12 mouse cellular contexts compared by ENCODE assay signal in genomic region chr17:80786061-80786851, GRCm38 (mm10). TPM values are rescaled to one million over a fixed set of nuclear protein-coding genes. Genes with fewer than 3 reads are reported as not detected.
DNase-seq lines count a peak whose midpoint lies in the region; ATAC-seq lines count a peak whose summit lies in the region.
"Had no signal": no experiment of that assay in that cellular context is flagged by ENCODE, and none has a peak within 500 bp of the region (broad histone marks: within the 10 kb centered on the region; RNA-seq: fewer than 3 reads in every experiment).

No protein-coding gene starts in this region.

- H3K4me2 ChIP-seq in limb, embryonic 15.5 days = no peak overlapping the region
- no peak overlapping the region for H3K4me2 ChIP-seq in midbrain, embryonic 16.5 days (ENCODE audit: low read length)
- H3K4me2 ChIP-seq: embryonic facial prominence, embryonic 12.5 days; limb, embryonic 12.5 days had no signal

- no peaks in the 10 kb centered on the region for H3K4me1 ChIP-seq in megakaryocyte, embryonic 14.5 days
- peaks cover 13% of the 10 kb centered on the region for H3K4me1 ChIP-seq in limb, embryonic 15.5 days
- no peaks in the 10 kb centered on the region for H3K4me1 ChIP-seq in midbrain, embryonic 16.5 days (ENCODE audit: control insufficient read depth, insufficient read depth, low read length)

- H3K9ac ChIP-seq in limb, embryonic 15.5 days = no peak overlapping the region
- H3K9ac ChIP-seq in midbrain, embryonic 16.5 days (ENCODE audit: low read depth, low read length) = no peak overlapping the region
- H3K9ac ChIP-seq: embryonic facial prominence, embryonic 12.5 days; limb, embryonic 12.5 days had no signal

- DNase-seq in kidney, adult 11 months = peak; percentile 57
- DNase-seq in natural killer cell, adult 2 months (ENCODE audit: low spot score in 2 of 2) = no peak
- DNase-seq in ovary, postnatal 10 days (ENCODE audit: low spot score) = no peak
- DNase-seq: adrenal gland, postnatal 10 days; cerebellum, adult 8-10 months had no signal

- ATAC-seq in megakaryocyte, adult 5-6 weeks (ENCODE audit: poor library complexity, severe bottlenecking) = no peak
- ATAC-seq in limb, embryonic 15.5 days (ENCODE audit: insufficient number of reproducible peaks, low FRiP score, low TSS enrichment, low read depth) = 0 out of 2 replicates have a peak, but pooled peaks have one; percentile 19
- ATAC-seq in midbrain, embryonic 16.5 days = no peak

- no peaks in the 10 kb centered on the region for H3K9me3 ChIP-seq in megakaryocyte, embryonic 14.5 days
- H3K9me3 ChIP-seq in limb, embryonic 15.5 days = no peaks in the 10 kb centered on the region
- no peaks in the 10 kb centered on the region; the same call in 1 of the 2 replicates for H3K9me3 ChIP-seq in midbrain, embryonic 16.5 days (replicated peaks; ENCODE audit: control insufficient read depth, low read length, poor library complexity, severe bottlenecking)
- H3K9me3 ChIP-seq: embryonic facial prominence, embryonic 12.5 days; limb, embryonic 12.5 days had no signal

- peaks cover 2% of the 10 kb centered on the region for H3K27me3 ChIP-seq in megakaryocyte, embryonic 14.5 days (replicated peaks)
- no peaks in the 10 kb centered on the region for H3K27me3 ChIP-seq in limb, embryonic 15.5 days
- no peaks in the 10 kb centered on the region for H3K27me3 ChIP-seq in midbrain, embryonic 16.5 days (ENCODE audit: control insufficient read depth, insufficient read depth, low read depth, low read length)
- H3K27me3 ChIP-seq: embryonic facial prominence, embryonic 12.5 days; limb, embryonic 12.5 days had no signal

- 42% methylated on average over 8 of the region's 8 CpGs for WGBS in limb, embryonic 15.5 days
- WGBS in midbrain, embryonic 16.5 days = 79% methylated on average over 8 of the region's 8 CpGs

- peak overlapping the region; percentile 14 for H3K4me3 ChIP-seq in megakaryocyte, embryonic 14.5 days (replicated peaks)
- H3K4me3 ChIP-seq in limb, embryonic 15.5 days = no peak overlapping the region
- H3K4me3 ChIP-seq in midbrain, embryonic 16.5 days (ENCODE audit: low read depth, low read length) = no peak overlapping the region
- H3K4me3 ChIP-seq: embryonic facial prominence, embryonic 12.5 days; limb, embryonic 12.5 days had no signal

- no peaks in the 10 kb centered on the region for H3K36me3 ChIP-seq in megakaryocyte, embryonic 14.5 days (replicated peaks; ENCODE audit: low read length)
- no peaks in the 10 kb centered on the region for H3K36me3 ChIP-seq in limb, embryonic 15.5 days
- H3K36me3 ChIP-seq in midbrain, embryonic 16.5 days (ENCODE audit: control insufficient read depth, insufficient read depth, low read length) = no peaks in the 10 kb centered on the region
- H3K36me3 ChIP-seq: embryonic facial prominence, embryonic 12.5 days; G1E; limb, embryonic 12.5 days had no signal

- peak overlapping the region; percentile 48 for H3K27ac ChIP-seq in limb, embryonic 15.5 days
- no peak overlapping the region for H3K27ac ChIP-seq in midbrain, embryonic 16.5 days (ENCODE audit: low read length)
- H3K27ac ChIP-seq: embryonic facial prominence, embryonic 12.5 days; limb, embryonic 12.5 days had no signal

RNA-seq across cellular contexts. Expression of gene Map4k3, which starts 58.0 kb away (rescaled TPM):
- polyA plus RNA-seq in megakaryocyte, embryonic 14.5 days (2012; ENCODE audit: insufficient read depth, low replicate concordance) = 0.87 TPM in 1 of 2 replicates, not detected in the other
- total RNA-seq in megakaryocyte, adult 5-6 weeks (2015) = 7.6 and 7.9 TPM in 2 replicates
- 5.6 and 8.6 TPM in 2 replicates for total RNA-seq in megakaryocyte, adult 5-6 weeks (2017)
- 21.2 and 31.1 TPM in 2 replicates for polyA plus RNA-seq in limb, embryonic 15.5 days (2015; fragmentation: Nextera tagmentation; extraction: Ambion mirVana)
- polyA plus RNA-seq in midbrain, embryonic 16.5 days (2015; fragmentation: Nextera tagmentation; extraction: Ambion mirVana) = 21.2 and 26.3 TPM in 2 replicates
- polyA plus RNA-seq: G1E had no signal

Comparison
In these comparisons a context has a peak if more than half of its experiments do, and no peak if none do; other contexts are left out.
1. RNA of gene Map4k3, which starts 58.0 kb away (polyA plus RNA-seq): 21.2 to 31.1 TPM in limb, embryonic 15.5 days and 21.2 to 26.3 TPM in midbrain, embryonic 16.5 days; 0.87 TPM in megakaryocyte, embryonic 14.5 days; every median in the first group is over 10 times any median in the second.